Mouse (Mus musculus): ENCODE data around the gene Ybx3. TPM values are rescaled to one million over a fixed set of nuclear protein-coding genes. Genes with fewer than 3 reads are reported as not detected.
A peak's percentile ranks its signal among the peaks of the same experiment; 100 is the strongest.

The Ybx3 gene
- polyA plus RNA-seq, 1 experiment from 2014 or later = 202 TPM

DNA sequence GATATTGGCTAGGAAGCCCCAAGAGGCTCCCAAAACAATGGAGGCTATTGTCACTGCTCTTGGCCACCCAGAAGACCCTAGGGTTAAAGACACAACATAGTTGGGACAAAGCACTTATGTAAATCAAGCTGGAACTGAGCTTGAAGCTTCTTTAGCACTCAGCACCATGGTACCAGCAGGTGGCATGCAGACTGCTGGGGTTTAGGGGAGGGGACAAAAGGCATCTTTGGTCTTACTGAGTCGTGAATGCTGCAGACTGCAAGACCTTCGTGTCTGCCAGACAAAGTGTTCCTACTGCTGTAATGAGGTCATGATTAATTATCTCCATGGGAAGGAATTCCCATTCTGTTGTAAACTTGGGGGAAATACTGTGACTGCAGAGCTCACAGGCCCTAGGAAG is 17.6 kb upstream of the Ybx3 start:
- ATAC-seq (no peak), DNase-seq (ENCODE audit: low read depth, low spot score) (no peak)
- in situ Hi-C loops (cut with MboI; ENCODE audit: low pct_unique_long_range_greater_than_20kb) = no loop called here
- ChIA-PET POLR2A (no interaction called here), CTCF (interaction anchor here (0.9 to 1.3 kb wide), 2 partner anchors 11 to 13 kb away, joined by 3 read pairs; no protein-coding TSS in a partner anchor)
- no peak for TF ChIP-seq CTCF (IDR thresholded peaks at IDR 0.05)
- no peaks in the 10 kb centered on the region for H3K27me3 ChIP-seq

- ATAC-seq (no peak), DNase-seq (ENCODE audit: low read depth, low spot score) (no peak)
- POLR2A ChIA-PET = no interaction called here
- H3K27me3 ChIP-seq = no peaks in the 10 kb centered on the region
- CTCF ChIA-PET = interaction anchor here (0.9 to 1.0 kb wide), 2 partner anchors 11 to 21 kb away, joined by 3 read pairs; no protein-coding TSS in a partner anchor
- TF ChIP-seq CTCF (IDR thresholded peaks at IDR 0.05) = no peak
- in situ Hi-C loops (cut with MboI; ENCODE audit: low pct_unique_long_range_greater_than_20kb) = no loop called here
Measured at GRCm38 (mm10) chr6:131405174-131405573, 16.9 kb upstream of the Ybx3 start.

GRCm38 (mm10) chr6:131404260-131404659 is 16.0 kb upstream of the Ybx3 start:
- CTCF ChIA-PET = interaction anchor here (1.0 kb wide), 1 partner anchor 20 kb away, joined by 3 read pairs; no protein-coding TSS in a partner anchor
- ATAC-seq = no peak
- in situ Hi-C loops (cut with MboI; ENCODE audit: low pct_unique_long_range_greater_than_20kb) = no loop called here
- no peaks in the 10 kb centered on the region for H3K27me3 ChIP-seq
- POLR2A ChIA-PET = no interaction called here
- TF ChIP-seq CTCF (IDR thresholded peaks at IDR 0.05) = no peak
- DNase-seq (ENCODE audit: low read depth, low spot score) = no peak

DNA sequence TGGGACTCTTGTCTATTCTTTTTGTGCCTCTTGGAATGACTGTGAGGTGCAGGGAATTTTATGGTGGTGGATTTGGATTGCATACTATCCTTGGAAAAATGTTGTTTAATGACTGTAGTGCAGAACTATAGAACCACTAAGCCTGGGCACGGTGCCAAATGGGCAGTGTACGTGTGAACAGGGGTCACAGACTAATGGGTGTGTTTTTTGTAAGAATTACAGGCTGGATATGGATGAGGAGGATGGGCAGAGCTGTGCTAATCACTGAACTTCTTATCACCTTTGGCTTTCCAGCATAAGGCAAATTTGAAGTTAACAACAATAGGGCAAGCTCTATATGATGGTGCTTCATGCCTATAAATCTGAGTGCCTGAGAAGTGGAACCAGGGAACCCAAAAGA is 14.8 kb upstream of the Ybx3 start:
- TF ChIP-seq CTCF (IDR thresholded peaks at IDR 0.05) = no peak
- DNase-seq (ENCODE audit: low read depth, low spot score) (no peak), ATAC-seq (no peak)
- CTCF ChIA-PET = interaction anchor here (0.9 to 1.8 kb wide), 4 partner anchors 8 to 37 kb away, joined by 3 to 6 read pairs (median 3); no protein-coding TSS in a partner anchor
- in situ Hi-C loops (cut with MboI; ENCODE audit: low pct_unique_long_range_greater_than_20kb) = no loop called here
- POLR2A ChIA-PET = no interaction called here
- no peaks in the 10 kb centered on the region for H3K27me3 ChIP-seq

DNA sequence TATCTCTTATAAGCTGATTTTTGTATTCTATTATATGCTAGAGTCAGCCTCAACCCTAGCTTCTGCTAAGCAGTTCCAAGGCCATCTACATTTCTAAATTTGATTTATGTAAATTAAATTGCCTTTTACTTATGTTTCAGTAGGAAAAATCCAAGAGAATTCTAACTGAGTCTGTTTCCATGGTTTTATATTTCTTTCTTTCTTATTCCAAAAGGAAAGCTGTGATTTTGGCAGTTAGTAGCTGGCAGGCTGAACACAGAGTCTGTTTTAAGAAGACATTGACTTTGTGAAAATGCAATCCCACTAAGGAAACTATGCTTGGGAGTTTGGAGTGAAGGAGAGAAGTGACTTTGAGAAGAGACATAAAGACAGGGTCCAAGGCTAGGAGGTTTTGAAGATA is 14.3 kb upstream of the Ybx3 start:
- H3K27me3 ChIP-seq = no peaks in the 10 kb centered on the region
- POLR2A ChIA-PET = no interaction called here
- no peak for ATAC-seq
- TF ChIP-seq CTCF (IDR thresholded peaks at IDR 0.05) = no peak
- CTCF ChIA-PET = interaction anchor here (0.9 to 1.8 kb wide), 4 partner anchors 8 to 36 kb away, joined by 3 to 6 read pairs (median 3); no protein-coding TSS in a partner anchor
- in situ Hi-C loops (cut with MboI; ENCODE audit: low pct_unique_long_range_greater_than_20kb) = no loop called here
- no peak for DNase-seq (ENCODE audit: low read depth, low spot score)

GRCm38 (mm10) chr6:131401259-131401658 is 13.0 kb upstream of the Ybx3 start:
- in situ Hi-C loops (cut with MboI; ENCODE audit: low pct_unique_long_range_greater_than_20kb) = no loop called here
- no peaks in the 10 kb centered on the region for H3K27me3 ChIP-seq
- no peak for DNase-seq (ENCODE audit: low read depth, low spot score)
- no peak for TF ChIP-seq CTCF (IDR thresholded peaks at IDR 0.05)
- CTCF ChIA-PET = interaction anchor here (1.8 to 1.9 kb wide), 2 partner anchors 9 to 17 kb away, joined by 5 to 6 read pairs; no protein-coding TSS in a partner anchor
- POLR2A ChIA-PET = no interaction called here
- no peak for ATAC-seq

GRCm38 (mm10) chr6:131396650-131397049 is 8.4 kb upstream of the Ybx3 start:
- POLR2A ChIA-PET = no interaction called here

DNA sequence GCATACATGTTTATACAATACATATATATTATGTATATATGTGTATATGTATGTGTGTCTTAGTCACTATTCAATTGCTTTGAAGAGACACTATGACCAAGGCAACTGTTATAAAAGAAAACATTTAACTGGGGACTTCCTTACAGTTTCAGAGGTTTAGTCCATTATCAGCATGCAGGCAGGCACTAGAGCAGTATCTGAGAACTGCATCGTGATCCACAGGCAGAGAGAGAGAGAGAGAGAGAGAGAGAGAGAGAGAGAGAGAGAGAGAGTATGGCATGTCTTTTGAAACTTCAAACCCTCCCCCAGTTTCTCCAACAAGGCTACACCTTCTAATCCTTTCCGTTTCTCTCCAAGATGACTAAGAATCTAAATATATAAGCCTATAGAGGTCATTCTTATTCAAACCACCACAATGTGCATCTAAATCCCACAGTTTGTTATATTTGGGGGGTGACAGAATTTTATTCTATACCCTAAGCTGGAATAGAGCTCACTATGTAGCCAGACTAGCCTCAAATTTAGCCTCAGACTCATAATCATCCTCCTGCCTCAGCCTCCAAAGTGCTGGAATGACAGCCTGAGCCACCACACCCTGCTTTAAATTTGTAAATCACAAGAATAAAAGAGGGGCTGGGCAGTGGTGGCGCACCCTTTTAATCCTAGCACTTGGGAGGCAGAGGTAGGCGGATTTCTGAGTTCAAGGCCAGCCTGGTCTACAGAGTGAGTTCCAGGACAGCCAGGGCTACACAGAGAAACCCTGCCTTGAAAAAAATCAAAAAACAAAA is 5.8 kb upstream of the Ybx3 start:
- ATAC-seq (no peak), DNase-seq (ENCODE audit: low read depth, low spot score) (no peak)
- in situ Hi-C loops (cut with MboI; ENCODE audit: low pct_unique_long_range_greater_than_20kb) = no loop called here
- peaks cover 4% of the 10 kb centered on the region for H3K27me3 ChIP-seq
- no peak for TF ChIP-seq CTCF (IDR thresholded peaks at IDR 0.05)
- CTCF ChIA-PET = no interaction called here
- POLR2A ChIA-PET = no interaction called here

More at GRCm38 (mm10) chr6:131396650-131397049, 8.4 kb upstream of the Ybx3 start:
- H3K27me3 ChIP-seq = peaks cover 4% of the 10 kb centered on the region
- ATAC-seq = no peak
- DNase-seq (ENCODE audit: low read depth, low spot score) = no peak
- TF ChIP-seq CTCF (IDR thresholded peaks at IDR 0.05) = no peak
- in situ Hi-C loops (cut with MboI; ENCODE audit: low pct_unique_long_range_greater_than_20kb) = no loop called here
- CTCF ChIA-PET = interaction anchor here (1.3 kb wide), 1 partner anchor 15 kb away, joined by 3 read pairs; no protein-coding TSS in a partner anchor

DNA sequence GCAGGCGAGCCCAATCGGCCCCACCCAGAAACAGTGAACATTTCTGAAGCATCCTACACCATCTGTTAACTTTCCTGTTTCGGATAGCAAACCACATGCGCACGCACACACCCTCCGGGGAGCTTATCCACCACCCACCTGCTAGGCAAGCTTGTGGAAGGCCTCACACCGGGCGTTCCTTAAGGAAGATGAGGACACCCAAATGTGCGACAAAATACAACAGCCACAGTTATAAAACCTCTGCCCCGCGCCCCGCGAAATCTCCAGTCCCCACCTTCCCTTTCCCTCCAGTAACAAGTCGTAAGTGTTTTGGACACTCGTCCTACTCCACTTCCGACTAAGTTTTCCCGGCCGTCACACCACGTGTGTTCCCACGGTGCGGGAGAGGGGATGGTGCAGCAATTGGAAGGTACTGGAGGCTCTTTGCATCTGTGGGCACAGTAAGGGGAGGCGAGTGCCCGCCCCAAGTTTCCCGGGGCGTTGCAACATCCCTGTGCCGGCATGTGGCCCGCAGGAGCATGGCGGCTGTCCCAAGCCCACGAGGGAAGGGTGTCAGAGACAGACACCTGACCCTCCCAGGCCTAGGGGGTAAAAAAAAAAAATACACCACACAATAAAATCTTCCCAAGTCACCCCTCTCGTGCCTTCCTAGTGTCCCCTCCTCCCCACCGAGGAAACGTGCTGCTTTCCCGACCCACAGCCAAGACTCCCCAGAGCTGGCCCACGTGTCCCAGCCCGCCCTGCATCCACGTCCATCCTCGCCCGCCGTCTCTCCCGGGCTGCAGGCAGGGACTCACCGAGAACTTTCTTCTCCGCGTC is 846 bp downstream of the Ybx3 start:
- ATAC-seq = peak; percentile 78
- CTCF ChIA-PET = no interaction called here

DNA sequence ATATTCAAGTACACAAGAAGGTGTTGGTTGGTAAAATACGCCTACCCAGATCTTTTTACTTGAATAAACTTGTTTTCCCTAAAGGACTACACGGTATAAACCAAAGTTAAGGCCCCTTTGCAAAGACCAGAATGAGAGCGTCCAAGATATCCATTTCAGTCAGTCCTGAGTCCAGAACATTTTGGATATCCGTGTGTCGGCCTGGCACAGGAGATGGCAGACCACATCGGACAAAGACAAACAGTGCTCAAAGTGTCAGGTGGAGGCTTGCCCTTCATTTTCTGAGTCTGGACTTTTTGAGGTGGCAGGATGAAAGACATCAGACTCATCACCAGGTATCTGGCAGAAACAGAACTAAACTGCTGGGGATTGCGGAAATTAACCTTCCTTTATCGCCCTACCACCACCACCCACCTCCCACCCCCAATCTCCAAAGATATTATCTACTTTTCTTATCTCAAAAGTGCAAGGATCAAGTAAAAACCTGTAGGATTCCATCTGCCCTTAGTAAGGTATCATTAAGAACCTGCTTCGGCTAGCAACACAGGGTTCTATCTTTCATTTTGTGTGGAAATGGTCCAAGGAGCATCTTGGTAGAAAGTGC is 1.8 kb downstream of the Ybx3 start:
- DNase-seq (ENCODE audit: low read depth, low spot score) (no peak), ATAC-seq (no peak)
- ChIA-PET POLR2A (interaction anchor here (0.6 kb wide), 2 partner anchors 25 to 28 kb away, joined by 3 read pairs; no protein-coding TSS in a partner anchor), CTCF (interaction anchor here (2.9 kb wide), 1 partner anchor 32 kb away, joined by 9 read pairs; no protein-coding TSS in a partner anchor)
- no peak for TF ChIP-seq CTCF (IDR thresholded peaks at IDR 0.05)
- in situ Hi-C loops (cut with MboI; ENCODE audit: low pct_unique_long_range_greater_than_20kb) = no loop called here
- H3K27me3 ChIP-seq = no peaks in the 10 kb centered on the region

More for the DNA sequence above, 846 bp downstream of the Ybx3 start:
- in situ Hi-C loops (cut with MboI; ENCODE audit: low pct_unique_long_range_greater_than_20kb) = no loop called here
- POLR2A ChIA-PET = interaction anchor here (0.6 kb wide), 1 partner anchor 24 kb away, joined by 3 read pairs; no protein-coding TSS in a partner anchor
- TF ChIP-seq CTCF (IDR thresholded peaks at IDR 0.05) = no peak
- no peak for DNase-seq (ENCODE audit: low read depth, low spot score)
- H3K27me3 ChIP-seq = no peaks in the 10 kb centered on the region

Data from Patski (cell line).